In the genomic region with DNA sequence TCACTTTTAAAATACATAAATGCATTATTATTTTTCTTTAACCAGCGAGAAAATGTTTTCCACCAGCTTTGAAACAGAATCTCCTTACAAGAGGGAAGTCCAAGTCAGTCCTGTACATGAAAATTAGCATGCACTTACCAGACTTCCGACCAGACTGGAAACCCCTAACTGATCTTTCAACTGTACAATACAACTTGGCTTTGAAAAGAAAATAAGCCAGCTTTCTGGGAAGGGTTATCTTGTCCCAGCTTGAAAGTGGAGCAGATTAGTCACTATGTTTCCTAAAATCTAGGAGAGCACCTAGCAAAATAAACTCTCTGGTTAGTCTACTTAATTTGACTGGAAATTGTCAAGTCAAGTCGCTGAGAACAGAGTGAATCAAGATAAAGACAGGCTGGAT, we compare ENCODE assay signal across 12 mouse cellular contexts.
"Had no signal": no experiment of that assay in that cellular context is flagged by ENCODE, and none has a peak within 500 bp of the region (broad histone marks: within the 10 kb centered on the region; RNA-seq: fewer than 3 reads in every experiment).

No protein-coding gene starts in this region.

- ATAC-seq: liver, embryonic 12.5 days had no signal

- H3K27me3 ChIP-seq: limb, embryonic 15.5 days; liver, embryonic 12.5 days; neural tube, embryonic 13.5 days had no signal

- H3K4me3 ChIP-seq: left cerebral cortex, adult 2 months; limb, embryonic 15.5 days; liver, embryonic 12.5 days; midbrain, embryonic 10.5 days; neural tube, embryonic 13.5 days had no signal

- DNase-seq: kidney, postnatal 10 days; lung, postnatal 10 days; lung, postnatal 4 days; midbrain, embryonic 14.5 days; retina, postnatal 1 day; right cerebral cortex, postnatal 4 days had no signal

- H3K4me2 ChIP-seq: limb, embryonic 15.5 days; liver, embryonic 12.5 days; lung, embryonic 14.5 days; neural tube, embryonic 13.5 days had no signal

- H3K36me3 ChIP-seq: limb, embryonic 15.5 days; liver, embryonic 12.5 days; midbrain, embryonic 10.5 days; neural tube, embryonic 13.5 days had no signal
